Mouse (Mus musculus): Measurements from ENCODE around the gene Orai2. TPM values are rescaled to one million over a fixed set of nuclear protein-coding genes. Genes with fewer than 3 reads are reported as not detected.
"Not testable (repeated sequence)": the region's sequence is repeated elsewhere in the genome, so short reads cannot be mapped to it uniquely, and the experiment has no call there.

Orai2 gene
- total and polyA plus RNA-seq, 2 experiments from 2014 or later: 0.69 to 1.1 TPM

DNA sequence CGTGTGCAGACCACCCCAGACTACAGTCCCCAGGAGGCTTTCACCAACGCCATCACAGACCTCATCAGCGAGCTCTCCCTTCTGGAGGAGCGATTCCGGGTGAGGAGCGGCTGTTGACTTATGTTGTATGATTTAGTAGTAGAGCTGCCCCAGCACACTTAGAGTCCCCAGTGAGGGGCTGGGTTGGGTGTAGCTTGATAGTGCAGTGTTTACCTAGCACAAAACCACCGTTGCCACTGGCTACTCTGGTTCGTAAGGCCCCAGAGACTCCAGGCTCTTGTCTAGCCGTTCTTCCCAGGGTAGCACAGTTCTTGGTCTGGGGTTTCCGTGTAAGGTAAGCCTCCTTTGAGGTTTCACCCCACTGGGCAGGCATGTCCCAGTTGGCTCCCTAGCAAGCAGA lies 48.3 kb downstream of the Orai2 start:
- DNase-seq (ENCODE audit: low spot score): no peak
- no peak overlapping the region for H3K27ac ChIP-seq (ENCODE audit: low read depth)
- 84% methylated on average over 10 of the region's 10 CpGs for WGBS
- H3K36me3 ChIP-seq (replicated peaks; ENCODE audit: control insufficient read depth, insufficient read depth, low read length): peaks cover 58% of the 10 kb centered on the region
- TF ChIP-seq CTCF (IDR thresholded peaks at IDR 0.05; ENCODE audit: low read depth) (no peak), EP300 (IDR thresholded peaks at IDR 0.05; ENCODE audit: low read depth) (no peak)
- no peak overlapping the region for H3K4me2 ChIP-seq (ENCODE audit: low read depth, low read length)
- no peak overlapping the region for H3K9ac ChIP-seq (replicated peaks; ENCODE audit: low read depth, low read length)
- ATAC-seq (ENCODE audit: insufficient read depth, low read depth): no peak
- H3K9me3 ChIP-seq (replicated peaks; ENCODE audit: control insufficient read depth, low read length): no peaks in the 10 kb centered on the region
- no peak overlapping the region for H3K4me3 ChIP-seq (ENCODE audit: low read depth, low read length)
- peaks cover 7% of the 10 kb centered on the region for H3K4me1 ChIP-seq (ENCODE audit: control insufficient read depth, insufficient read depth)
- H3K27me3 ChIP-seq (ENCODE audit: control insufficient read depth, insufficient read depth, low read length): no peaks in the 10 kb centered on the region

- Histone ChIP-seq H3K4me1 (ENCODE audit: control insufficient read depth, insufficient read depth) (peaks cover 9% of the 10 kb centered on the region), H3K4me3 (ENCODE audit: low read depth, low read length) (peak overlapping the region; percentile 90), H3K27ac (ENCODE audit: low read depth) (peak overlapping the region; percentile 55), H3K9me3 (replicated peaks; ENCODE audit: control insufficient read depth, low read length) (no peaks in the 10 kb centered on the region), H3K36me3 (replicated peaks; ENCODE audit: control insufficient read depth, insufficient read depth, low read length) (peaks cover 17% of the 10 kb centered on the region), H3K9ac (replicated peaks; ENCODE audit: low read depth, low read length) (peak overlapping the region; percentile 76), H3K27me3 (ENCODE audit: control insufficient read depth, insufficient read depth, low read length) (no peaks in the 10 kb centered on the region), H3K4me2 (ENCODE audit: low read depth, low read length) (peak overlapping the region; percentile 95)
- under 1% methylated on average over 22 of the region's 22 CpGs for WGBS
- peak; percentile 19; the same call in 1 of the 2 replicates for ATAC-seq (ENCODE audit: insufficient read depth, low read depth)
- TF ChIP-seq CTCF (IDR thresholded peaks at IDR 0.05; ENCODE audit: low read depth) (no peak), EP300 (IDR thresholded peaks at IDR 0.05; ENCODE audit: low read depth) (no peak)
- peak; percentile 10 for DNase-seq (ENCODE audit: low spot score)
Observed at GRCm38 (mm10) chr5:136116784-136117112, 53.8 kb downstream of the Orai2 start.

DNA sequence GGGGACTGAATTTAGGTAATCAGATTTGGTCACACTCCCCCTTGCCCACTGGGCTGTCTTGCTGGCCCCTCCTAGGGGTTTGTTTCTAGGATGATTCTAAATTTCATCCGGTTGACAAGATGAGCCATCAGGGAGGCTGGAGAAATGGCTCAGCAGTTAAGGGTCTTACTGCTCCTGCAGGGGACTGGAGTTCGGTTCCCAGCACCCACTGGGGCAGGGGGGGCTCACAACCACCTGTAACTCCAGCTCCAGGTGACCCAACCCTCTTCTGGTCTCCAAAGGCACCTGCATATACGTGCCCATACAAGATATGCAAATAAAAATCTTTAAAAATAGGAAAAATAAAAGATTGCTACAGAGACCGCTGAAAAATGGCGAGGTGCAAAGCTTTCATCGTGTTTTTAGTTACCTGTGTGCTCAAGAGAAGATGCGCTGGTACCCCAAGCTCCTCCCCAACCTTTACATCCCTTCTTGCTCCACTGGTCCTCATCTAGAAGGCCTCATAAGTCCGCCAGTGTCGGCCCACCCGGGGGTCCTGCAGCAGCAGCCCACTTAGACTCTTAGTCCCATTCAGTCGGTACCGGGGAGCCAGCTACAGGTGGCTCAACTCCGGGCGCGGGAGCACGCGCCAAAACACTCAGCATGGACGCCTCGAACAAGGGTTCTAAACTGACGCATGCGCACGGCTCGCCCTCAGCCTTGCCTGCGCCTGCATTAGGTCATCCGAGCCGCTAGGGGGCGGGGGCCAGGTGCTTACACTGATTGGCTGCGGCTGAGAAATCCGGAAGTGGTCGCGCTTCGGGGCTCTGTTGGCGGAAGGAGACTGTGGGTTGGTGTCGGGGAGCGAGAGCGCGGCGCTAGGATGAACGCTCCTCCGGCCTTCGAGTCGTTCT lies 54.4 kb downstream of the Orai2 start, which contains the start of gene Polr2j:
Gene Polr2j, plus strand, starts transcription at position 741 of the 893 bp plus-strand sequence.
- Histone ChIP-seq H3K9me3 (replicated peaks; ENCODE audit: control insufficient read depth, low read length) (no peaks in the 10 kb centered on the region), H3K36me3 (replicated peaks; ENCODE audit: control insufficient read depth, insufficient read depth, low read length) (peaks cover 11% of the 10 kb centered on the region; the same call in 1 of the 2 replicates), H3K4me1 (ENCODE audit: control insufficient read depth, insufficient read depth) (peaks cover 9% of the 10 kb centered on the region), H3K27me3 (ENCODE audit: control insufficient read depth, insufficient read depth, low read length) (no peaks in the 10 kb centered on the region), H3K9ac (replicated peaks; ENCODE audit: low read depth, low read length) (peak within 1 kb of the TSS; percentile 76), H3K4me3 (ENCODE audit: low read depth, low read length) (peak within 1 kb of the TSS; percentile 90), H3K27ac (ENCODE audit: low read depth) (peak within 1 kb of the TSS; percentile 55), H3K4me2 (ENCODE audit: low read depth, low read length) (peak within 1 kb of the TSS; percentile 95)
- 3% methylated on average over 42 of the region's 42 CpGs for WGBS
- TF ChIP-seq EP300 (IDR thresholded peaks at IDR 0.05; ENCODE audit: low read depth) (no peak), CTCF (IDR thresholded peaks at IDR 0.05; ENCODE audit: low read depth) (peak; percentile 100)
- peak; percentile 97 for ATAC-seq (ENCODE audit: insufficient read depth, low read depth)
- DNase-seq (ENCODE audit: low spot score): peak; percentile 95

- 44% methylated on average over 4 of the region's 4 CpGs for WGBS
- DNase-seq (ENCODE audit: low spot score); H3K4me2 ChIP-seq (ENCODE audit: low read depth, low read length); H3K36me3 ChIP-seq (replicated peaks; ENCODE audit: control insufficient read depth, insufficient read depth, low read length); ATAC-seq (ENCODE audit: insufficient read depth, low read depth); H3K4me3 ChIP-seq (ENCODE audit: low read depth, low read length); H3K9ac ChIP-seq (replicated peaks; ENCODE audit: low read depth, low read length); H3K9me3 ChIP-seq (replicated peaks; ENCODE audit: control insufficient read depth, low read length); H3K27me3 ChIP-seq (ENCODE audit: control insufficient read depth, insufficient read depth, low read length); H3K27ac ChIP-seq (ENCODE audit: low read depth); H3K4me1 ChIP-seq (ENCODE audit: control insufficient read depth, insufficient read depth): not testable (repeated sequence)
Observed at GRCm38 (mm10) chr5:136113546-136113945, 57.0 kb downstream of the Orai2 start.

- Histone ChIP-seq H3K4me2 (ENCODE audit: low read depth, low read length) (no peak overlapping the region), H3K9ac (replicated peaks; ENCODE audit: low read depth, low read length) (no peak overlapping the region), H3K27me3 (ENCODE audit: control insufficient read depth, insufficient read depth, low read length) (no peaks in the 10 kb centered on the region), H3K9me3 (replicated peaks; ENCODE audit: control insufficient read depth, low read length) (peaks cover 5% of the 10 kb centered on the region; the same call in 1 of the 2 replicates), H3K4me1 (ENCODE audit: control insufficient read depth, insufficient read depth) (no peaks in the 10 kb centered on the region), H3K4me3 (ENCODE audit: low read depth, low read length) (no peak overlapping the region), H3K27ac (ENCODE audit: low read depth) (no peak overlapping the region), H3K36me3 (replicated peaks; ENCODE audit: control insufficient read depth, insufficient read depth, low read length) (no peaks in the 10 kb centered on the region)
- TF ChIP-seq EP300 (IDR thresholded peaks at IDR 0.05; ENCODE audit: low read depth) (no peak), CTCF (IDR thresholded peaks at IDR 0.05; ENCODE audit: low read depth) (no peak)
- no peak for DNase-seq (ENCODE audit: low spot score)
- ATAC-seq (ENCODE audit: insufficient read depth, low read depth): no peak
- WGBS: 50% methylated on average over 3 of the region's 3 CpGs
Observed at GRCm38 (mm10) chr5:136109042-136109441, 61.5 kb downstream of the Orai2 start.

All from heart, postnatal 0 days (tissue).